Mouse (Mus musculus): ENCODE results near the gene Lpin3.

GRCm38 (mm10) chr2:160887284-160887683 lies 6.8 kb downstream of the Lpin3 start:
- TF ChIP-seq CTCF (IDR thresholded peaks at IDR 0.05; ENCODE audit: extremely low read depth, insufficient read depth, insufficient read length, insufficient replicate concordance) (peak; percentile 73; the same call in 1 of the 2 replicates), POLR2A (IDR thresholded peaks at IDR 0.05; ENCODE audit: low read depth, low read length) (no peak)

Measured in spleen, adult 2 months (tissue).